Mouse (Mus musculus): ENCODE measurements at regions not wholly inside any gene's neighbourhood (a gene's known extent, or its start where the extent isn't known, plus 50 kb on each side); places are given as distances from the start of the nearest gene placed in this dataset.

- TF ChIP-seq CTCF (IDR thresholded peaks at IDR 0.05; ENCODE audit: low read depth) (no peak), EP300 (IDR thresholded peaks at IDR 0.05; ENCODE audit: low read depth) (no peak)
- Histone ChIP-seq H3K9ac (replicated peaks; ENCODE audit: low read depth, low read length) (no peak overlapping the region), H3K4me1 (ENCODE audit: control insufficient read depth, insufficient read depth) (no peaks in the 10 kb centered on the region), H3K9me3 (replicated peaks; ENCODE audit: control insufficient read depth, low read length) (no peaks in the 10 kb centered on the region), H3K36me3 (replicated peaks; ENCODE audit: control insufficient read depth, insufficient read depth, low read length) (no peaks in the 10 kb centered on the region), H3K4me2 (ENCODE audit: low read depth, low read length) (no peak overlapping the region), H3K27ac (ENCODE audit: low read depth) (no peak overlapping the region), H3K4me3 (ENCODE audit: low read depth, low read length) (no peak overlapping the region), H3K27me3 (ENCODE audit: control insufficient read depth, insufficient read depth, low read length) (no peaks in the 10 kb centered on the region)
- no peak for ATAC-seq (ENCODE audit: insufficient read depth, low read depth)
- 40% methylated on average over 3 of the region's 3 CpGs for WGBS
- DNase-seq (ENCODE audit: low spot score), result no peak
These were observed 920.3 kb upstream of the Vwc2 start for GRCm38 (mm10) chr11:10193738-10194137.

- no peaks in the 10 kb centered on the region for H3K27me3 ChIP-seq (ENCODE audit: control insufficient read depth, insufficient read depth, low read length)
- H3K4me1 ChIP-seq (ENCODE audit: control insufficient read depth, insufficient read depth), result no peaks in the 10 kb centered on the region
- 65% methylated on average over 2 of the region's 2 CpGs for WGBS
- no peaks in the 10 kb centered on the region for H3K36me3 ChIP-seq (replicated peaks; ENCODE audit: control insufficient read depth, insufficient read depth, low read length)
- H3K27ac ChIP-seq (ENCODE audit: low read depth), result no peak overlapping the region
- H3K4me3 ChIP-seq (ENCODE audit: low read depth, low read length), result no peak overlapping the region
- no peak overlapping the region for H3K4me2 ChIP-seq (ENCODE audit: low read depth, low read length)
- H3K9ac ChIP-seq (replicated peaks; ENCODE audit: low read depth, low read length), result no peak overlapping the region
- no peak for DNase-seq (ENCODE audit: low spot score)
- no peak for ATAC-seq (ENCODE audit: insufficient read depth, low read depth)
- H3K9me3 ChIP-seq (replicated peaks; ENCODE audit: control insufficient read depth, low read length), result no peaks in the 10 kb centered on the region
- TF ChIP-seq CTCF (IDR thresholded peaks at IDR 0.05; ENCODE audit: low read depth), result no peak
- TF ChIP-seq EP300 (IDR thresholded peaks at IDR 0.05; ENCODE audit: low read depth), result no peak
These were observed 919.2 kb upstream of the Vwc2 start for GRCm38 (mm10) chr11:10194774-10195173.

GRCm38 (mm10) chr11:10201021-10201420, 913.0 kb upstream of the Vwc2 start:
- H3K36me3 ChIP-seq (replicated peaks; ENCODE audit: control insufficient read depth, insufficient read depth, low read length), result no peaks in the 10 kb centered on the region
- no peak overlapping the region for H3K9ac ChIP-seq (replicated peaks; ENCODE audit: low read depth, low read length)
- no peaks in the 10 kb centered on the region for H3K9me3 ChIP-seq (replicated peaks; ENCODE audit: control insufficient read depth, low read length)
- 77% methylated on average over 7 of the region's 7 CpGs for WGBS
- no peak for TF ChIP-seq EP300 (IDR thresholded peaks at IDR 0.05; ENCODE audit: low read depth)
- no peak for TF ChIP-seq CTCF (IDR thresholded peaks at IDR 0.05; ENCODE audit: low read depth)
- H3K4me3 ChIP-seq (ENCODE audit: low read depth, low read length), result no peak overlapping the region
- DNase-seq (ENCODE audit: low spot score) (no peak), ATAC-seq (ENCODE audit: insufficient read depth, low read depth) (no peak)
- H3K27ac ChIP-seq (ENCODE audit: low read depth), result no peak overlapping the region
- H3K4me2 ChIP-seq (ENCODE audit: low read depth, low read length), result no peak overlapping the region
- no peaks in the 10 kb centered on the region for H3K4me1 ChIP-seq (ENCODE audit: control insufficient read depth, insufficient read depth)
- H3K27me3 ChIP-seq (ENCODE audit: control insufficient read depth, insufficient read depth, low read length), result no peaks in the 10 kb centered on the region

- ATAC-seq (ENCODE audit: insufficient read depth, low read depth), result no peak
- no peak for TF ChIP-seq EP300 (IDR thresholded peaks at IDR 0.05; ENCODE audit: low read depth)
- TF ChIP-seq CTCF (IDR thresholded peaks at IDR 0.05; ENCODE audit: low read depth), result peak; percentile 18; the same call in 1 of the 2 replicates
- 58% methylated on average over 3 of the region's 3 CpGs for WGBS
- no peaks in the 10 kb centered on the region for H3K27me3 ChIP-seq (ENCODE audit: control insufficient read depth, insufficient read depth, low read length)
- no peak overlapping the region for H3K4me3 ChIP-seq (ENCODE audit: low read depth, low read length)
- H3K36me3 ChIP-seq (replicated peaks; ENCODE audit: control insufficient read depth, insufficient read depth, low read length), result no peaks in the 10 kb centered on the region
- no peak overlapping the region for H3K9ac ChIP-seq (replicated peaks; ENCODE audit: low read depth, low read length)
- no peak overlapping the region for H3K4me2 ChIP-seq (ENCODE audit: low read depth, low read length)
- no peak overlapping the region for H3K27ac ChIP-seq (ENCODE audit: low read depth)
- DNase-seq (ENCODE audit: low spot score), result no peak
- H3K9me3 ChIP-seq (replicated peaks; ENCODE audit: control insufficient read depth, low read length), result no peaks in the 10 kb centered on the region
- H3K4me1 ChIP-seq (ENCODE audit: control insufficient read depth, insufficient read depth), result no peaks in the 10 kb centered on the region
These were observed 908.8 kb upstream of the Vwc2 start for GRCm38 (mm10) chr11:10205257-10205656.
